Mouse (Mus musculus): ENCODE data around the gene Stac3. TPM values are rescaled to one million over a fixed set of nuclear protein-coding genes. Genes with fewer than 3 reads are reported as not detected.

Gene Stac3
- 0.04 and 0.05 TPM in 2 replicates for polyA plus RNA-seq (2012)

DNA sequence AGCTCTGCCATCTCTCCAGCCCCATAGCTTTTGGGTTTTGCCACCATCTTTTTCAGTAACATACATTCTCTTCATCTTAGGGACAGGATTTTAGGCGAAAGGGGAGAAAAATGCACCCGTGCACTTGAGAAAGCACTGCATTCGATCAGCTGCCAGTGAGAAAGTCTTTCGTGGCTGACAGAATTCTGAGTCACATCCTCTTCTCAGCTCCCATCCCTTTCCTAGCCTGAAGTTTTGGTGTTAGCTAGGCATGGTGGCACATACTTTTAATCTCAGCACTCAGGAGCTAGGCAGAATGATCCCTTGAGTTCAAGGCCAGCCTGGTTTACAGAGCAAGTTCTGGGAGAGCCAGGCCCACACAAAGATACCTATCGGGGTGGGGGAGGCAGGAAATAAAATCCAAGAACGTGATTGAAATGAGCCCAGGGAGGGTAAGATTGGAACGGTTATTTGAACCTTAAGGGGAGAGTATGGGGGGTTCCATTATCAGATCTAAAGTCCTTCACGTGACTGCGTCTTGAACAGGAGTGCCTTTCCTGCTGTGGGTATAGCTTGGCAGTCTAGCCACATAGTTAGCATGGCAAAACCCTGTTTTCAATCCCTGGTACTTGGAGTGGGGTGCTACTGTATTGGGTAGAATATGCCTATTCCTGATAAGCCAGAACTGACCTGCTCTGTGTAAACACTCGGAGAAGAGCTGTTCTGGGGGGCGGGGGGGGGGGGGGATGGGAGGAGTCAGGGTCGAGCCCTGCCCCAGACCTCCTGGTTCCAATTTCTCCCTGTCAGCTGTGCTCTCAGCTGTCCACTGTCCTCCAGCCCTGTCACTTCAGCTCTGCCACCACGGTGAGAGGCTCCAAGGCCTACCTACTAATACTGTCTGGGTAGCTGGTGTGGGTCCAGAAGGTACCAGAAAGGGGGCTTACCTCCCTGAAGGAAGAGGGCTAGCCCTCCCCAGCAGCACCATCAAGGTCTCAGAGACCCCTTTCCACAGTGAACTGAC, at the start of gene Stac3:
Gene Stac3, plus strand, starts transcription at position 793 of the 1,000 bp plus-strand sequence.
- no peak for TF ChIP-seq TAL1 (IDR thresholded peaks at IDR 0.05; ENCODE audit: low read length)
- TF ChIP-seq GATA1 (IDR thresholded peaks at IDR 0.05; ENCODE audit: low read length), result no peak
- H3K4me1 ChIP-seq (ENCODE audit: control insufficient read depth), result no peaks in the 10 kb centered on the region
- peaks cover 30% of the 10 kb centered on the region for H3K36me3 ChIP-seq (ENCODE audit: control insufficient read depth)
- no peaks in the 10 kb centered on the region for H3K9me3 ChIP-seq (ENCODE audit: control insufficient read depth, low read length)
- H3K4me3 ChIP-seq (replicated peaks), result no peak within 1 kb of the TSS
- no peaks in the 10 kb centered on the region for H3K27me3 ChIP-seq (ENCODE audit: control insufficient read depth)

DNA sequence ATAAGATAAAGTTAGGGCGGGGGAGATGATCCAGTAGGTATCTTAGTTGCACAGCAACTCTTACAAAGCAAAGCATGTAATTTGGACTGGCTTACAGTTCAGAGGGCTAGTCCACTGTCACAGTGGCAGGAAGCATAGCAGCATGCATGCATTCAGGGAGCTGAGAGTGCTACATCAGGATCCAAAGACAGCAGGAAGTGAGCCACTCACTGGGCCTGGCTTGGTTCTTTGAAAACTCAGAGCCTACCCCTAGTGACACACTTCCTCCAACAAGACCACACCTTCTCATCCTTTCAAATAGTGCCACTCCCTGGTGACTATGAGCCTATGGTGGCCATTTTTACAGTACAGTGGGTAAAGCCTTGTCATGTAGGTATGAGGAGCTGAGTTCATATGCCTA, 47.8 kb upstream of the Stac3 start:
- Histone ChIP-seq H3K36me3 (ENCODE audit: control insufficient read depth) (peaks cover 58% of the 10 kb centered on the region), H3K9me3 (ENCODE audit: control insufficient read depth, low read length) (no peaks in the 10 kb centered on the region), H3K4me3 (replicated peaks) (no peak overlapping the region), H3K4me1 (ENCODE audit: control insufficient read depth) (no peaks in the 10 kb centered on the region), H3K27me3 (ENCODE audit: control insufficient read depth) (no peaks in the 10 kb centered on the region)
- TF ChIP-seq TAL1 (IDR thresholded peaks at IDR 0.05; ENCODE audit: low read length), result no peak
- TF ChIP-seq GATA1 (IDR thresholded peaks at IDR 0.05; ENCODE audit: low read length), result no peak

DNA sequence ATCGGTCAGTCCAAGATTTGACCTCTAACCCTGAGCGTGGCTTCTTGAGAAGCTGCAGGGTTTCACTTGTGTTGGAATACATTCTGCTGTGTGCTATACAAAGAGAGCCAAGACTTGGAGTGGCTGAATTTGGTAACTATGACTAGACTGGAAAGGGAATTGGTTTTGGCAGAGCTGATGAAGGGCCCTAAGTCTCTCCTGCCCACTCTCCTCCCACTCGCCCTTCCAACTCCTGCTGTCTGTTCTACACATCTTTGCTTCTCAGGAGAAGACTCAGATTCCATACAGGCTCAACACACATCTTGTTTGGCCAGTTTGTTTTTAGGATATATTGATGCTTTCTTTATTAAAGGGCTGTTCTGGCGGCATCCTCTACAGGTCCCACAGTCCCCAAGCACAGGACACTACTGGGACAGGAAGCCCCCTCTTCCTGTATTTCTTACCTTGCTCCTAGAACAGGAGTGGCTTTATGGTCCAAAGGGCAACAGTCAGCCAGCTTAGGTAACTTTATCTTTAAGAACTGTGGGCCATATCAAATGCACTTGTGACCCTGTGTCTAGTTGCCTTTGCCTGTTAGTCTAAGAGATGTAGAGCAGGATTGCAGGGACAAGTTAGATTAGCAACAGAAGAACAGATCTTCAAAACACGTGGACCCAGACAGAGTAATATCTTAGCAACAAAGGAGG, 38.9 kb upstream of the Stac3 start:
- H3K27me3 ChIP-seq (ENCODE audit: control insufficient read depth), result no peaks in the 10 kb centered on the region
- H3K36me3 ChIP-seq (ENCODE audit: control insufficient read depth), result peaks cover 58% of the 10 kb centered on the region
- no peaks in the 10 kb centered on the region for H3K9me3 ChIP-seq (ENCODE audit: control insufficient read depth, low read length)
- no peaks in the 10 kb centered on the region for H3K4me1 ChIP-seq (ENCODE audit: control insufficient read depth)
- TF ChIP-seq GATA1 (IDR thresholded peaks at IDR 0.05; ENCODE audit: low read length), result no peak
- no peak overlapping the region for H3K4me3 ChIP-seq (replicated peaks)

DNA sequence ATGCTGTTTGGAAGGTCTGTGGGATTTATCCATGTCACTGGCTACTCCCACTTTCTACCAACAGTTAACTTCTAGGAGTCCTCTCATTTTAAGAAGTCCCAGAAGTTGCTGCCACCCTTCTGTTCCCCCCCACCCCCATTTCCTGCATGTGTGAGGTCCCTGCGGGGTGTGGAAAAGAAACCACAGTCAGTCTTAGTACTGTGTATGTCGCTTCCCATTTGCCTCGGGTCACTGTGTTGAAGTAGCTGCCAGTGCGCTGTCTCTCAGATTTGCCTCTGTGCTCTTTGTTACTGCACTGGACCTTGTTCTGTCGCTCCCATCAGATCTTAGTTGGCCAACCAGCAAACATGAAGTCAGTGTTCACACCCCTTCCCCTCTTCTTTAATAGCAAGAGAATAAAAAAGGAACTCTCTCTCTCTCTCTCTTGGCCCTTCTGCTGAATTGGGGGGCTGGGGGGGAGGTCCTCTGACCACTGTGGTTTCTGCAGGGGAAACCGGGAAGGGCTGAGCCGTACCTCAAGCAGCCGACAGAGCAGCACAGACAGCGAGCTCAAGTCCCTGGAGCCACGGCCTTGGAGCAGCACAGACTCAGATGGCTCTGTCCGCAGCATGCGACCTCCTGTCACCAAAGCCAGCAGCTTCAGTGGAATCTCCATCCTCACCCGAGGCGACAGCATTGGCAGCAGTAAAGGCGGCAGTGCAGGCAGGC, 30.1 kb upstream of the Stac3 start:
- H3K9me3 ChIP-seq (ENCODE audit: control insufficient read depth, low read length), result no peaks in the 10 kb centered on the region
- peaks cover 40% of the 10 kb centered on the region for H3K36me3 ChIP-seq (ENCODE audit: control insufficient read depth)
- no peak overlapping the region for H3K4me3 ChIP-seq (replicated peaks)
- no peaks in the 10 kb centered on the region; the same call in 1 of the 2 replicates for H3K4me1 ChIP-seq (ENCODE audit: control insufficient read depth)
- no peak for TF ChIP-seq TAL1 (IDR thresholded peaks at IDR 0.05; ENCODE audit: low read length)
- TF ChIP-seq GATA1 (IDR thresholded peaks at IDR 0.05; ENCODE audit: low read length), result no peak
- H3K27me3 ChIP-seq (ENCODE audit: control insufficient read depth), result no peaks in the 10 kb centered on the region

DNA sequence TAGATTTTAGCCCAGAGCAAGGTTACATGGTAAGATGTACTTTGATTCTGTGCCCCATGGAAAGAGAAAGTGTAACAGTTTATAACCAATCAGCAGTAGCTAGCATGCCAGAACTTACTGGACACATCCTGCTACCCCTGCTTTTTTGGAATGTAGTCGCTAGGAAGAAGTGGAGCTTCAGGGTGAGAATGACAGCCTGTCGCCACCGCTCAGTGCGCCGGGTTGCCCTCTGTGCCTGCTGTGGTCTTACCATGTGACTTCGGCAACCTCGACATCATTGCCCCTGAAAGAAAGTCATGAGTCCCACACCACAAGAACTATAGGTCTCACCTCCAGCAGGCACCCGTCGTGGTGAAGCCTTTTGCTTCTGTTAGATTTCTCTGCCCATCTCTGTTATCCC, 28.8 kb upstream of the Stac3 start:
- Histone ChIP-seq H3K27me3 (ENCODE audit: control insufficient read depth) (no peaks in the 10 kb centered on the region), H3K4me3 (replicated peaks) (no peak overlapping the region), H3K36me3 (ENCODE audit: control insufficient read depth) (peaks cover 50% of the 10 kb centered on the region), H3K4me1 (ENCODE audit: control insufficient read depth) (no peaks in the 10 kb centered on the region; the same call in 1 of the 2 replicates), H3K9me3 (ENCODE audit: control insufficient read depth, low read length) (no peaks in the 10 kb centered on the region)
- TF ChIP-seq TAL1 (IDR thresholded peaks at IDR 0.05; ENCODE audit: low read length) (no peak), GATA1 (IDR thresholded peaks at IDR 0.05; ENCODE audit: low read length) (no peak)

DNA sequence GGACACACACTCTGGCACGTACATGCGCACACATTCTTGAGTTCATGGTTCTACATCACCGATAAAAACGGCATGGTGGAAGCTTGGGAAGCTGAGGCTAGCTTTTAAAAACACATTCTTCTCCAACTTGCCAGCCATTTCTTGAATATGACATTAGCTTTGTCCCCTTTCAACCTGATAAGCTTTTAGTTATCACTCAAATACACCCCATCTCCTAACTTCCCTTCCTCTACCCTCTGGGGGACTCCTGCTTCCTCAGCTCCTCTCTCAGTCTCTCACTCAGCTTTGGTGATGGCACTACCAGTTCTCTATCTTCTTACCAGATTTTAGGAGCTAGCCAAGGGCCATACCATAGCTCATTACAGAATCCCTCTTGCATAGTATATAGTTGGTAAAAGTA, 26.3 kb upstream of the Stac3 start:
- peaks cover 50% of the 10 kb centered on the region for H3K36me3 ChIP-seq (ENCODE audit: control insufficient read depth)
- no peaks in the 10 kb centered on the region for H3K9me3 ChIP-seq (ENCODE audit: control insufficient read depth, low read length)
- no peak overlapping the region for H3K4me3 ChIP-seq (replicated peaks)
- no peaks in the 10 kb centered on the region; the same call in 1 of the 2 replicates for H3K4me1 ChIP-seq (ENCODE audit: control insufficient read depth)
- no peaks in the 10 kb centered on the region for H3K27me3 ChIP-seq (ENCODE audit: control insufficient read depth)
- TF ChIP-seq GATA1 (IDR thresholded peaks at IDR 0.05; ENCODE audit: low read length) (no peak), TAL1 (IDR thresholded peaks at IDR 0.05; ENCODE audit: low read length) (no peak)

DNA sequence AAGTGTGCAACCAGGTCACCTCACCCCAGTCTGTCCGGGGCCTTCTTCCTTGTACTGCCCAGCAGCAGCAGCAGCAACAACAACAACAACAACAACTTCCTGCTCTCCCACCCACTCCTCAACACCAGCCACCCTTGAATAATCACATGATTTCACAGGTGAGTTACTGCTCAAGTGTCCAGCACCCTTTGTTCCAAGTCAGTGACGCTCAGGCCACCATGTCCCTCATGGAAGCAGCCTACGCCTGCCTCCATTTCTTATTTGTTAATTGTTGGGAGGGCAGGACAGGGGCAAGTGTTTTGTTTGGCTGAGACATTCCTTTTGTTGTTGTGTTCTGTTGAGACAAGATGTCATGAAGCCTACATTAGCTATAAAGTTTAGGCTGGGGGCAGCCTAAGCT, 24.9 kb upstream of the Stac3 start:
- H3K36me3 ChIP-seq (ENCODE audit: control insufficient read depth), result peaks cover 58% of the 10 kb centered on the region
- no peak overlapping the region for H3K4me3 ChIP-seq (replicated peaks)
- no peaks in the 10 kb centered on the region for H3K27me3 ChIP-seq (ENCODE audit: control insufficient read depth)
- no peaks in the 10 kb centered on the region for H3K9me3 ChIP-seq (ENCODE audit: control insufficient read depth, low read length)
- no peak for TF ChIP-seq GATA1 (IDR thresholded peaks at IDR 0.05; ENCODE audit: low read length)
- TF ChIP-seq TAL1 (IDR thresholded peaks at IDR 0.05; ENCODE audit: low read length), result no peak
- no peaks in the 10 kb centered on the region; the same call in 1 of the 2 replicates for H3K4me1 ChIP-seq (ENCODE audit: control insufficient read depth)

DNA sequence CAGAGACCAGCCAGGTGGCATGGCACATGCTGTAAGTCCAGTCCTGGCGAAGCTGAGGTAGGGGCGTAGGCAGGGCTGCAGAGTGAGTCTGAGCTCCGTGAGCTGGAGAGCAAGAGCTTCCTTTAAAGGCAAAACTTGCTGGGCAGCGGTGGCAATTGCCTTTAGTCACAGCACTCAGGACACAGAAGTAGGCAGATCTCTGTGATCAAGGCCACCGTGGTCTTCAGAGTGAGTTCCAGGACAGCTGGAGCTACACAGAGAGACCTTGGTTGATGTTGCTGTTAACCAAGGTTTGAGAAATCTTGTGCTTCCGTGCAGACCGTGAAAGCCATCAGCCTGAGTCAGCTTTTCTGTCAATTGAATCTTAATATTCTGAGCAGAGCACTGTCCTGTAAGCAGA, 24.2 kb upstream of the Stac3 start:
- no peaks in the 10 kb centered on the region for H3K27me3 ChIP-seq (ENCODE audit: control insufficient read depth)
- no peaks in the 10 kb centered on the region for H3K9me3 ChIP-seq (ENCODE audit: control insufficient read depth, low read length)
- peaks cover 57% of the 10 kb centered on the region for H3K36me3 ChIP-seq (ENCODE audit: control insufficient read depth)
- no peak for TF ChIP-seq TAL1 (IDR thresholded peaks at IDR 0.05; ENCODE audit: low read length)
- TF ChIP-seq GATA1 (IDR thresholded peaks at IDR 0.05; ENCODE audit: low read length), result no peak
- H3K4me1 ChIP-seq (ENCODE audit: control insufficient read depth), result no peaks in the 10 kb centered on the region; the same call in 1 of the 2 replicates
- no peak overlapping the region for H3K4me3 ChIP-seq (replicated peaks)
